Mouse (Mus musculus) kidney, adult 9 months (tissue): Measurements from ENCODE around the gene Ankdd1b.

ENCODE experiments used
- DNase-seq: peaks from one replicate; pipeline ENCODE4 v3.0.0; 2022

The Ankdd1b gene

DNA sequence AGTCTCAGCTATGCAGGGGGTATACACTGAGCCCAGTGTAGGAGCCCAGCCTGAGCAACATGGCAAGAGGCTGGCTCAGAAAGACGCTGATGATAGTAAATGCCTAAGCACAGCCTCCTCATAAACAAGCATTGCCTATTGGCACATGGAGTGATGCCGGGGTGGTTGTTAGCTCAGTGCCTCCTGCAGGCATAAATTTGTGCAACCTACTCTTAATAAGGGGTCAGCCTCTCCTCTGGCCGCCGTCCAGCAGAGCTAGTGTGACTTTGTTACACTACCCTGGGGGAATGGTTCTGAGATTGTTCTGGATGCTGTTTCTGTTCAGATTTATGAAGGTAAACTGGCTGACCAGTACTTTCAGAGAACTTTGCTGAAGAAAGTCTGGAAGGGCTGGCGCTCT, 69.7 kb downstream of the Ankdd1b start:
- DNase-seq, result peak; percentile 65

DNA sequence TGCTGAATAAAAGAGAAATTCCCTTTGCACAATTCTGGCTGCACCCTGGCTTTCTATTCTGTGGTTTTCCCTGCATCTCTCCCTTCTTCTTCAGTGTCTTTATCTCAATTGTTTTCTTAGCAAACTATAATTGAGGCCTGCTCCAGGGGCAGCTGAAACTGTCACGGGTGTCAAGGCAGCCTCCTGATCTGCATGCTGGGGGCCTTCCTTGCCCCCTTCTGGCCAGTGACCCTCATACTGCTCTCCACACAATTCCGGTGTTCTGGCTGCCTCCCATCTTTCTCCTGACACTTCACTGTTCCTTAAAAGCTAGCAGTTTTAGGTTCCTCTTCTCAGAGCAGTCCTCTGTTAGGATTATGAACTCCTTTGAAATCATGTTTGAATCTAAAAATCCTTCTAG, 81.7 kb downstream of the Ankdd1b start:
- DNase-seq, result no peak

DNA sequence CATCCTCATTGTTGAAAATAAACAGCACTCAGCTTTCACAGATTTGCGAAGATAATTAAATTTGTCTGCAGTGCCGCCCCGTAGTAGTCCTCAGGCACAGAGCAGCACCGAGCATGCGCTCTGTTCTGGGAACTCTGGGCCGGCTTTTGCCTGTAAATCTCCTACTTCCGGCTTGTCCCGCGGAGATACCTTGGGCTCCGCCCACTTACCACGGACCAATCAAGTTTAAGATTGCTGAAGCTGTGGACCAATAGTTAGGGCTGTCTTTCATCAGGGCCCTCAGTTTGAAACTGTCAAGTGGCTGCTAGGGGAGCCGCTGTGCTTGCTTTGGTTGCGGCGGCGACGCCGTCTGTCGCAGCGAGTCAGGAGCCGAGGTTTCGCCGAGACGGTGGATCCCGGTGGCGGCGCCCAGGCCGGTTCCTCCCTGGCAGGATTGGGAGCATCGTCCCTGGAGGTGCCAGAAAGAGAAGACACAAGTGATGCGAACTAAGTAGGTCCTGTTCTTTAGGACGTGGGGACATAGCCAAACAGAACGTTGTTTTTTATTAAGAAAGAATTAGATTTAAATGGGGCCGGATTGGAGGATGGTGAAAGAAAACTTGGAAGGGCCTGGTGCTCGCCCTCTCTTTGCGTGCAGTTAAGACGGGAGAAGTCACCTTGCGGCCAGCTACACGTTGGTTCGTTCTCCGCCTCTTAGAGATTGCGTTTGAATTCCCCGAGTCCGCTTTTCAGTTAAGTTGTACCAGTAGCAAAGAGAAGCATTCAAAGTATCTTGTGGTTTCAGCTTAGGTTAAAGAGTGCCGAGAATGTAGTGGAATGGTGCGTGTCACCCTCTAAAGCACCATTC, 82.7 kb downstream of the Ankdd1b start, which contains the start of gene Poc5:
Gene Poc5, plus strand, starts transcription at position 253 of the 847 bp plus-strand sequence.
- DNase-seq, result peak; percentile 100

DNA sequence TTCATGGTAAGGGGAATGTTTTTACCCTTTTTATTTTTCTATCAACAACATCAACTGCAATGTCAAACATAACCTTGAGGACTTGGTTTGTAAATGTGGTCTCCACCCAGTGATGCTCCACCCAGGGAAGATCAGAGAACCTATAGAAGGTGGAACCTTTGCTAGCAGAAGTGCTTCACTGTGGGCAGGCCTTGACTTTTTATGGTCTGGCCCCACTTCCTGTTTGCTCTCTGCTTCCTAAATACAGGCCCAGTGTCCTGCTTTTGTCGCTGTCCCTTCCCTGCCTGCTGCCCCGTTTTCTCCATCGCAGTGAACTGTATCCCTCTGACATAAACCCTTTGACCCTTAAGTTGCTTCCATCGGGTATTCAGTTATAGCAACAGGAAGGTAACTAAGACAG, 93.1 kb downstream of the Ankdd1b start:
- DNase-seq, result no peak

DNA sequence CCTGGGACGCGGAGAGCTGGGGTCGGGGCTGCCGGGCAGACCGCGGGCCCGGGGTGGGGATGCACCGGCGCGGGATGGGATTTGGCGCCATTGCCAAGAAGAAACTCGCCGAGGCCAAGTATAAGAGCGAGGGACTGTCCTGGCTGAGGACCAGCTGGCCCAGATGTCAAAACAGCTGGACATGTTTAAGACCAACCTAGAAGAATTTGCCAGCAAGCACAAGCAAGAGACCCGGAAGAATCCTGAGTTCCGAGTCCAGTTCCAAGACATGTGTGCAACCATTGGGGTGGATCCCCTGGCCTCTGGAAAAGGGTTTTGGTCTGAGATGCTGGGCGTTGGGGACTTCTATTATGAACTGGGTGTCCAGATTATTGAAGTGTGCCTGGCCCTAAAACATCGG, 94.1 kb downstream of the Ankdd1b start:
- no peak for DNase-seq

DNA sequence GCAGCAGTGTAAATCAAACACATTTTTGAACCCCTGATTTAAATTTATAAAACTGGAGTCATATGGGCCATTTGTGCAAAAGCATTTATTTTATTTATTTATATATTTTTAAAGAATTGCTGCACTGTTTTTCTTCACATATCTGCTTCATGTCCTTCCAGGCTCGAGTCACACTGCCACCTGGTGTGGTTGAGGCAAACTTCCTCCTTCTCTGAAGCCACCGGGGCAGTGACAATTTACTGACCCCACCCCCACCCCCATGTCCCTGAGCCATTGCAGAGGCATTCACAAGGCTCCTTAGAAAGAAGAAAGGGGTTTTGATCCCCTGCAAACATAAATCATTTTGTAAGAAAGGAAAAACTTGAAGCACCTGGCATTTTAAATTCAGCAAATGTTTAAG, 95.5 kb downstream of the Ankdd1b start:
- DNase-seq, result no peak
